Mouse (Mus musculus): ENCODE data around the gene Rsad2. TPM values are rescaled to one million over a fixed set of nuclear protein-coding genes. Genes with fewer than 3 reads are reported as not detected.
A peak's percentile ranks its signal among the peaks of the same experiment; 100 is the strongest.
"Not testable (repeated sequence)": the region's sequence is repeated elsewhere in the genome, so short reads cannot be mapped to it uniquely, and the experiment has no call there.

Gene Rsad2
- polyA plus RNA-seq, 1 experiment from 2014 or later = 1.1 TPM

DNA sequence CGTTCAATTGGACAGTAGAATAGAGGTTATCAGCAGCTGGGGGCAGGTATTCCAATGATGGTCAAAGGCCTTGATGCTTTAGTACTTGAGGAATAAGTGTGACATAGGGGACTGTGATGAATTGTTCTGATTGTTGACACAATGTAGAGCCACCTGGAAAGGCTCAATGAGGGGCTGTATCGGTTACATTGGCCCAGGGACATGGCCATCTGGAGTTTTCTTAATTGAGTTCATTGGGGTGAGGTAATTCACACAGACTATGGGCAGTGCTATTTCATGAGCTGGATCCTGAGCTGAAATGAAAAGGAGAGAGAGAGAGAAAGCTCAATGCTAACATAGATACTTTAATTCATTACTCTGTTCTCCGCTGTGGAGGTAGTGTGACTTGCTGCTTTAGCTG lies 18.3 kb downstream of the Rsad2 start:
- no peak overlapping the region for H3K4me2 ChIP-seq (replicated peaks)
- H3K4me3 ChIP-seq (replicated peaks) = no peak overlapping the region
- H3K27ac ChIP-seq = no peak overlapping the region
- H3K4me1 ChIP-seq (replicated peaks) = 0 out of 2 replicates have a peak, but pooled peaks cover 2% of the 10 kb centered on the region
- 60% methylated on average over 3 of the region's 3 CpGs for WGBS
- no peak for ATAC-seq
- H3K9ac ChIP-seq = no peak overlapping the region
- no peaks in the 10 kb centered on the region for H3K36me3 ChIP-seq
- H3K9me3 ChIP-seq = no peaks in the 10 kb centered on the region
- H3K27me3 ChIP-seq (replicated peaks) = no peaks in the 10 kb centered on the region

DNA sequence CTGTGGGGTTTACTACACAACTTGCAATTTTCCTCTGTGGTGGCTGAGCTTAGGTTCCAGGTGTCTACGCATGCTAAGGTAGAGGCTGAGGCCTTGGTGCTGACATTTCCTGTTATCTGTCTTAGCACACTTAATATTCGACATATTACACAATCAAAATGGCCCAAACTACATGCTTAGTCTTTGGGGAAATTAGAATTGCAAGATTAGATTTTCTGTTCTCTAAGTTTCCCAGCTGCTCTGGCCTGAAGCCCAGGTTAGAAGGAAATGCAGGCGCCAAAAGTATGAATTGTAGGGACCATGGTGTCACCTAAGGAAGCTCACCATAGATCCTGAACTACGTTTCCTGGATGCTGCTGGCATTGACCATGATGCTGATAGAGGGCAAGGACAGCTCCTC lies 19.9 kb downstream of the Rsad2 start:
- no peak for ATAC-seq
- Histone ChIP-seq H3K9me3 (no peaks in the 10 kb centered on the region), H3K4me3 (replicated peaks) (no peak overlapping the region), H3K27ac (no peak overlapping the region), H3K27me3 (replicated peaks) (no peaks in the 10 kb centered on the region), H3K4me2 (replicated peaks) (no peak overlapping the region), H3K4me1 (replicated peaks) (0 out of 2 replicates have a peak, but pooled peaks cover 2% of the 10 kb centered on the region), H3K9ac (no peak overlapping the region), H3K36me3 (no peaks in the 10 kb centered on the region)
- 75% methylated on average over 4 of the region's 4 CpGs for WGBS

DNA sequence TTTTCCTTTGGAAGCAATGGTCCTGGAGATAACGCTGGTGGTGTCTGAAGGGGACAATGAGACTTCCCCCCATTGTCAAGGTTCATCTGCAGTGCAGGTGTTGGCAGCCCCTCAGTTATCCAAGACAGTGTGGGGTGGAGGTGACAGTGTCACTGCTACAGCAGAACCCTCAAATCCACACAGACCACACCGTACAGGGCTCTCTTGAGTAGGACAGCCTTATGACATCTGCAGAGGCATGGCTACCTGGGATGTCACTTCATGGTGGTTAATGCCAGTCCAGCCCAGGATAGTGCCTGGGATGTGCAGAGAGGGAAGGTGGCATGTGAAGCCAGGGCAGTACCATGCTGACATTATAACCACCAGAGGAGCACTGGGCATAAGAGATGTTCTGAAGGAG lies 27.5 kb downstream of the Rsad2 start:
- H3K9me3 ChIP-seq; H3K27ac ChIP-seq; H3K4me2 ChIP-seq (replicated peaks); H3K4me1 ChIP-seq (replicated peaks); H3K4me3 ChIP-seq (replicated peaks); ATAC-seq; H3K36me3 ChIP-seq; H3K27me3 ChIP-seq (replicated peaks); H3K9ac ChIP-seq: not testable (repeated sequence)
- 87% methylated on average over 2 of the region's 2 CpGs for WGBS

DNA sequence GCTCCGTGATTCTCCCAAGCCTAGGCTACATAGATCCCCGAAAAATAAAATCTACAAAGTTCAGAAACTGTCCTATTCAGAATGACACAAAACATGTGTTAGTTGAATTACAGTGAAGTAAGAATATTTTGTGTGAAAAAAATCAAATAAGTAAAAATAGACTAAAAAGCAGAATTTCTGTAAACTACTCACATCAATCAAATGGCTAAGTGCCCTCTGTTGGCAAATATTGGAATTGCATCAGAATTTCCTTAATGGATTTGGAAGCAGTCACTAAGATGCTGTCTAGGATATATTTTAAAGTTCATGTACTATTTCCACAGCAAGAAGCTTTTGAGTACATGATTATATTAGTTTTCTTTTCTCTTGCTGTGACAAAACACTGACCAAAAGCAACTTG lies 31.4 kb downstream of the Rsad2 start:
- Histone ChIP-seq H3K4me1 (replicated peaks) (no peaks in the 10 kb centered on the region), H3K27me3 (replicated peaks) (no peaks in the 10 kb centered on the region), H3K9ac (no peak overlapping the region), H3K36me3 (no peaks in the 10 kb centered on the region), H3K4me3 (replicated peaks) (no peak overlapping the region), H3K4me2 (replicated peaks) (no peak overlapping the region), H3K27ac (no peak overlapping the region), H3K9me3 (no peaks in the 10 kb centered on the region)
- WGBS = 91% methylated on average over 2 of the region's 2 CpGs
- ATAC-seq = no peak

DNA sequence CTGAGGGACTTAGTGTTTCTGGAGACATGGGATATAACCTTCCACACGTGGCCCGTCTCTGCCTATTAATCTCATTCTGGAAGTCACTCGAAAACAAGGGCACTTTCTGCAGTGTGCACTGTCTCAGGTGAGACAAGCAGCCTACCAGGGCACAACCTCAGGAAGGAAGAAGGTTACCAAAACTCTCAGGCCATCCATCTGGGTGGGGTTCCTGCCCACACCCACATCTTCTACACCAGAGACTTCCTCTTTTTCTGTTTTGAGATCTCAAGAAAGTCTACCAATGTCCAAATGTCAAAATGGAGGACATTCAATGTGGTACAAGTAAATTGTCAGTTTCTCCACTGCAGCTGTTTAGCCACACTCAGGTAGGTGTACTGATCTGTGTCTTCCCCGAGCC lies 37.9 kb downstream of the Rsad2 start:
- H3K36me3 ChIP-seq = no peaks in the 10 kb centered on the region
- no peak overlapping the region for H3K9ac ChIP-seq
- WGBS = 81% methylated on average over 4 of the region's 4 CpGs
- H3K4me3 ChIP-seq (replicated peaks) = no peak overlapping the region
- H3K4me2 ChIP-seq (replicated peaks) = no peak overlapping the region
- ATAC-seq = no peak
- no peaks in the 10 kb centered on the region for H3K27me3 ChIP-seq (replicated peaks)
- peaks cover 7% of the 10 kb centered on the region; the same call in 1 of the 2 replicates for H3K4me1 ChIP-seq (replicated peaks)
- no peaks in the 10 kb centered on the region for H3K9me3 ChIP-seq
- no peak overlapping the region for H3K27ac ChIP-seq

DNA sequence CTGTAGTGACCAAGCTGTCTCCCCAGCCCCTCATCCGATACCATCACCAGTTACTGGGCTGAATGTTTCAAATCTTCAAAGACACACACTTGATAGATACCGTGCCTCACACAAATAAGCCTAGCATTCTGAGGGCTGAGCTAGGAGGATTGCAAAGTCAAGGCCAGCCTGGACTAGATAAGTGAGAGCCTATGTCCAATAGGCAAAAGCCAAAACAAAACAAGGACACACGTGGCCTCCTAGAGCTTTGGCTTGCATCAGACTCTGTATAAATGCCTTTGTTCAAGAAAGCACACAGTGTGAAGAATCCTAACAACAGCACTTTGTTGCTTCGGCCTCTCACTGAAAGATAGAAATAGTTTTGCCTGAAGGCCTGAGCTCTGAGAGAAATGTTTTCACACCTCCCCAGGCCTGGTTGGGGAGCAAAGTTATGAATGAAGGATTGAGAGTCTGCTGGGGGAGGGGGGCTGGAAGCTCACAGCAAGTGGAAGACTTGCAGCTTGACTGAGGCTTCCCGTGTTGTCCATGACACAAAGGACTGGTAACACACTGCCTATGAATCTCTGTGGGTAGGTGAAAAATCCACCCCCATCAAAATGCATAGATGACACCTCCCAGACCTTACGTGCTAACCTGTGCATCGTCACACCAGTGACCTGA lies 39.5 kb downstream of the Rsad2 start:
- 70% methylated on average over 7 of the region's 7 CpGs for WGBS
- peaks cover 11% of the 10 kb centered on the region; the same call in 1 of the 2 replicates for H3K4me1 ChIP-seq (replicated peaks)

DNA sequence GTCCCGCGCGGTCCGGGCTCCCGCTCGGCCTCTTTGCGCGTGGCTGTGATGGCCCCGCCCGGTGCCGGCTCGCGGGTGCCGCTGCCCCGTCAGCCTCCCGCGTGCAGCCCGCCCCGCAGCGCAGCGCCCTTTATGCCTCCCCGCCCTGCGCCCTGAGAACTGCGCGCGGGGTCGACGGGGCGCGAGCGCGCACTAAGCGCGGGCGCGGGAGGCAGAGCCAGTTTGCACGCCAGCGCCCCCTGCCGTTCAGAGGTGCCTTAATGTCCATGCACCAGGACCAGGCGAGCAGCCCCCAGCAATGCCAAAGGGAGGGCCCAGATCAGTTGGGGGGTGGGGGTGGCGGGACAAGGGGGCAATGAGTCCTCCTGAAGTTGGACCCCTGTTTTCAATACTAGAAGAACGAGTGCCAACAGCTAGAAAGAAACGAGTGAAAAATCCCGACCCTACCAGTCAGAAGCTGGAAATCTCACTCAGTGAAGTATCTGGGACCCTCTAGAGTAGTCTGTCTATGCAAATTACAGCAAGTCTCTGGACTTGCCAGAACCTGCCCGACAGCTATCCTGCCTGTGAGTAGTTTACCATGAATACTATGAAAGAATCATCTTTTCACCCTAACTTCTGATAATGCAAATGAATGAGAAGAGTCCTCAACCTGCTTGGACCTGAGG lies 41.0 kb downstream of the Rsad2 start, which contains the start of gene Rnf144a:
Rnf144a (minus strand) TSS at position 151 of the 668 bp plus-strand sequence.
- no peaks in the 10 kb centered on the region for H3K27me3 ChIP-seq (replicated peaks)
- 1% methylated on average over 45 of the region's 45 CpGs for WGBS
- H3K4me3 ChIP-seq (replicated peaks) = peak within 1 kb of the TSS; percentile 93
- H3K9ac ChIP-seq = peak within 1 kb of the TSS; percentile 78
- no peaks in the 10 kb centered on the region for H3K36me3 ChIP-seq
- no peaks in the 10 kb centered on the region for H3K9me3 ChIP-seq
- H3K4me1 ChIP-seq (replicated peaks) = peaks cover 11% of the 10 kb centered on the region; the same call in 1 of the 2 replicates
- H3K27ac ChIP-seq = peak within 1 kb of the TSS; percentile 40; the same call in 1 of the 2 replicates
- peak within 1 kb of the TSS; percentile 87 for H3K4me2 ChIP-seq (replicated peaks)
- peak; percentile 90 for ATAC-seq

More for the DNA sequence above, 39.5 kb downstream of the Rsad2 start:
- Histone ChIP-seq H3K27ac (no peak overlapping the region), H3K27me3 (replicated peaks) (no peaks in the 10 kb centered on the region), H3K9ac (no peak overlapping the region), H3K9me3 (no peaks in the 10 kb centered on the region), H3K4me2 (replicated peaks) (no peak overlapping the region), H3K4me3 (replicated peaks) (no peak overlapping the region), H3K36me3 (no peaks in the 10 kb centered on the region)
- ATAC-seq = no peak

DNA sequence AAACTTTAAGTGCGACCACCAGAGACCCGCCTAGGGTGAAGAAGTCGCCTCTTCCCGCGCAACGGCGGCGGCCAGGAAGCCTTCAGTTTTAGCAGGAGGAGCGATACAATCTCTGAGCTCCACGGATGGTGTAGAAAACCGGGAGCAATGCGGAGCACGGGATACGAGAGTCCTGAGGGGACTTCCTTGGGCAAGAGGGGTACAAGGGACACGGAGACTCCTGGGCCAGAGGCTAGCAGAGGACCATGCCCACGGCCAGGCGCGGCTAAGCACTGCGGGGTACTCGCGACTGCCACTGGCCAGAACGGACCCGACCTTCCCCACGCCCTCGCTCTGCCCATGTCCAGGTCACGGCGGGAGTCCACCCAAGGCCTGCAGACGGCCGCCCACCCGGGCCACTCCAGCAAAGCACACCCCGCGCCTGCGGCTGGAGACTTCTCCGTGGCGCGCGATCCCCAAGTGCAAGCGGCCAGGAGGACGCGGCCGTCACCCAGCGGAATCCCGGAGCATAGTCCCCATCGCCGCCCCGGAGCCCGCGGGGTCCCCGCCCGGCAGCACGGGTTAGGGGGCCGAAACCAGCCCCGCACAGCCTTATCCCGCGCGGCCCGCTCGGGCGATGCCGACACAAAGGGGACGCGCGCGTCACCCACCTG lies 41.7 kb downstream of the Rsad2 start:
- Histone ChIP-seq H3K4me2 (replicated peaks) (peak overlapping the region; percentile 87), H3K9ac (peak overlapping the region; percentile 78), H3K27ac (peak overlapping the region; percentile 40; the same call in 1 of the 2 replicates), H3K4me1 (replicated peaks) (peaks cover 11% of the 10 kb centered on the region; the same call in 1 of the 2 replicates), H3K27me3 (replicated peaks) (no peaks in the 10 kb centered on the region), H3K9me3 (no peaks in the 10 kb centered on the region), H3K4me3 (replicated peaks) (peak overlapping the region; percentile 93), H3K36me3 (no peaks in the 10 kb centered on the region)
- under 1% methylated on average over 63 of the region's 64 CpGs for WGBS
- peak; percentile 79 for ATAC-seq

DNA sequence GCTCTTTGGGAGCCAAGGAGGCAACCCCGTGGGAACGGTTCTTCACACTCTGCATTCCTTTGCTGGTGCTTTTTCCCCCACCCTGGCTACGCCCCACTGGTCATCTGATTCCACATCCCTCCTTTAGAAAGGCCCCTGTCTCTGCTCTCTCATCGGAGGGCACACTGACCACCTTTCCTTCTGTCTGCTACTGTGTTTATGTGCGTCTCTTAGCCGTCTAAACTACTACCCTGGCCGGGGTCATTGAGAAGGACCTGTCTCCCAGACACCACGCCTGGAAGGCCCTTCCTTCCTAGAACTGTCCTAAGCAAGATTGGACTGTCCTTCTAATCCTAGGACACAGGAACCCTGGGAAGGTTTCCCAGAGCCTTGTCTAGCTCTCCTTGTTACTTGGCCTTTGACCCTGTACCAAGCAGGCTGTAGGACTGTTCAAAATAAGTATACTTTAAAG lies 42.3 kb downstream of the Rsad2 start:
- Histone ChIP-seq H3K4me1 (replicated peaks) (peaks cover 11% of the 10 kb centered on the region; the same call in 1 of the 2 replicates), H3K27ac (no peak overlapping the region), H3K27me3 (replicated peaks) (no peaks in the 10 kb centered on the region), H3K9me3 (no peaks in the 10 kb centered on the region), H3K9ac (peak overlapping the region; percentile 37), H3K4me2 (replicated peaks) (peak overlapping the region; percentile 87), H3K36me3 (no peaks in the 10 kb centered on the region), H3K4me3 (replicated peaks) (peak overlapping the region; percentile 93)
- 16% methylated on average over 8 of the region's 8 CpGs for WGBS
- ATAC-seq = 0 out of 2 replicates have a peak, but pooled peaks have one; percentile 29

DNA sequence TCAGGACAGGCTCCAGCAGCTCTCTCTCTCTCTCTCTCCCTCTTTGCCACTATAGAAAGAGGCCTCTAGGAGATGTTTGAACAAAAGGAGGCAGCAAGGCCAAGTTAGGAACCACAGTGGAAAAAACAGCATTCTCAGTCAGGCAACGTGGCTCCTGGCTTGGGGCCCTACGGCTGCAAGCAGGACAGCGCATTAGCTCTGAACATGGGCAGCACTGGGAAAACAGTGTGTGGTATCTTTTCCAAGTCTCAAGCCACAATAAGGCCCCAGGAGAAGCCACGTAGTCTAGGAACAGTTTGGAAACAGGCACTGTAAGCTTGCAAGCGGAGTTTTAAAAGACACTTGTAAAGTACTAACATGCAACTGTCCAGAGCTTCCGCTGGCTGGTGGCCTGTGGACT lies 43.5 kb downstream of the Rsad2 start:
- Histone ChIP-seq H3K27ac (no peak overlapping the region), H3K36me3 (no peaks in the 10 kb centered on the region), H3K4me3 (replicated peaks) (peak overlapping the region; percentile 93; the same call in 1 of the 2 replicates), H3K4me2 (replicated peaks) (peak overlapping the region; percentile 87), H3K9me3 (no peaks in the 10 kb centered on the region), H3K4me1 (replicated peaks) (peaks cover 11% of the 10 kb centered on the region; the same call in 1 of the 2 replicates), H3K9ac (no peak overlapping the region), H3K27me3 (replicated peaks) (no peaks in the 10 kb centered on the region)
- ATAC-seq = no peak
- WGBS = 66% methylated on average over 6 of the region's 6 CpGs

DNA sequence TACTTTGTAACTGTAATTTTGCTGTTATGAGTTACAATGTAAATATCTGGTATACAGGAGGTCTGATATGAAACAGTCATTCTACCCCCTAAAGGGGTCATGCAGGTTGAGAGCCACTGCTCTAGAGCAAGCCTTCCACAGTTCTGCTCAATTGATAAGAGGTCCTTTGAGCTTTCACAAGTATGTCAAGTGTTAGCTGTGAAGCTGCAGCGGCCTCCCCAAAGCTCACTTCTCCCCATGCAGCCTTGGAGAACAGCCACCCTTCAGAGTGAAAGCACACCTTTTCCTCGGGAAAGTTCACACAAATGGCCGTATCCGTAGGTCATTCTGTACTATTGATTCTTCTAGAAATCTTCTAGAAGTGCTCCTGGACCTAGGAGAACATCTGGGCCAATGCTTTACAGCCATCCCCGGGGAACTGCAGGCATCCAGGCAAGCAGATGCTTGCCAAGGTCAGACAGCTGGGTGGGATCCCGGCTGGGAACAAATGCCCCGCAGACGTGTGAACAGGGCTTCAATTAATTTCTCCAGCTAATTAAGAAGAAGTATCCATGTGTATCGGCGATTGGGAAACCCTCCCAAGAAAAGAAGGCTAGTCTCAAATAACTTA lies 44.3 kb downstream of the Rsad2 start:
- Histone ChIP-seq H3K4me1 (replicated peaks) (peaks cover 11% of the 10 kb centered on the region; the same call in 1 of the 2 replicates), H3K9ac (no peak overlapping the region), H3K27ac (no peak overlapping the region), H3K4me2 (replicated peaks) (peak overlapping the region; percentile 87; the same call in 1 of the 2 replicates), H3K27me3 (replicated peaks) (no peaks in the 10 kb centered on the region), H3K4me3 (replicated peaks) (no peak overlapping the region), H3K36me3 (no peaks in the 10 kb centered on the region), H3K9me3 (no peaks in the 10 kb centered on the region)
- WGBS = 68% methylated on average over 10 of the region's 10 CpGs
- no peak for ATAC-seq

DNA sequence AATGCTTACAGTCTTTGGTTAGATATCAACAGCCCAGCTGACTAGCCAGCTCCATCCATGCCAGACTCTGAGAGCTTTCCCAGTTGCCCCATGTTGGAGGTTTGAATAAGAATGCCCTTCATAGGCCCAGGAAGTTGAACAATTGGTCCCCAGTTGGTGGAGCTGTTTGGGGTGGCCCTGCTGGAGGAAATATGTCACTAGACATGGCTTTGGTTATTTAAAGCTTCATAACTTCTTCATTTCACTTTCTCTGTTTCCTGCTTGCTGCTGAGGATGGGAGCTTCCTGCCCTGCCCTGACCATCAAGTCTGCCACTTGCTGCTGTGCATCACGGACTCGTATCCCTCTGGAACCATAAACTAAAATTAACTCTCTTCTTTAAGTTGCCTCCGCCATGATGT lies 45.8 kb downstream of the Rsad2 start:
- no peak overlapping the region for H3K27ac ChIP-seq
- no peaks in the 10 kb centered on the region for H3K9me3 ChIP-seq
- no peak overlapping the region for H3K9ac ChIP-seq
- peaks cover 20% of the 10 kb centered on the region for H3K4me1 ChIP-seq (replicated peaks)
- WGBS = 88% methylated on average over 3 of the region's 3 CpGs
- H3K4me2 ChIP-seq (replicated peaks) = no peak overlapping the region
- H3K4me3 ChIP-seq (replicated peaks) = no peak overlapping the region
- no peaks in the 10 kb centered on the region for H3K27me3 ChIP-seq (replicated peaks)
- ATAC-seq = no peak
- no peaks in the 10 kb centered on the region for H3K36me3 ChIP-seq
